Mouse (Mus musculus) neural tube, embryonic 12.5 days (tissue): Measurements from ENCODE around the gene Arf1. TPM values are rescaled to one million over a fixed set of nuclear protein-coding genes. Genes with fewer than 3 reads are reported as not detected.

Experiments used
- ATAC-seq: fragments of 200-750 bp; cut with Nextera tagmentation; 2 replicates; pipeline ENCODE4 v1.8.0; 2017; ENCODE audit warnings: low read depth, mild to moderate bottlenecking, moderate TSS enrichment, moderate library complexity; ENCODE audit not compliant: low FRiP score
- H3K27ac ChIP-seq: fragments of 300-500 bp; sonication (generic); 2 replicates; pipeline ENCODE4 v1.5.1; 2016
- H3K27me3 ChIP-seq: fragments of 300-500 bp; sonication (generic); replicated peaks from 2 replicates; pipeline ENCODE4 v1.6.1; 2016; ENCODE audit warnings: mild to moderate bottlenecking
- H3K36me3 ChIP-seq: fragments of 300-500 bp; sonication (generic); 2 replicates; pipeline ENCODE4 v1.6.1; 2016; ENCODE audit warnings: mild to moderate bottlenecking
- H3K4me1 ChIP-seq: fragments of 300-500 bp; sonication (generic); 2 replicates; pipeline ENCODE4 v1.6.1; 2016
- H3K4me2 ChIP-seq: fragments of 300-500 bp; sonication (generic); replicated peaks from 2 replicates; pipeline ENCODE4 v1.6.1; 2016; ENCODE audit warnings: mild to moderate bottlenecking
- H3K4me3 ChIP-seq: fragments of 300-500 bp; sonication (generic); 2 replicates; pipeline ENCODE4 v1.5.1; 2016
- H3K9ac ChIP-seq: fragments of 300-500 bp; sonication (generic); 2 replicates; pipeline ENCODE4 v1.6.1; 2016; ENCODE audit warnings: mild to moderate bottlenecking
- H3K9me3 ChIP-seq: fragments of 300-500 bp; sonication (generic); 2 replicates; pipeline ENCODE4 v1.6.1; 2016; ENCODE audit warnings: mild to moderate bottlenecking
- WGBS: fragments of 180-500 bp; shearing (Covaris S2); methylation state at CpG from one replicate; pipeline ENCODE4 v1.1.7; 2016; 5-methylcytosine and 5-hydroxymethylcytosine counted together
- polyA plus RNA-seq: library from polyadenylated mRNA; unstranded; fragments of >200 nt; fragmentation: Nextera tagmentation; extraction: Ambion mirVana; gene quantifications from 2 replicates; pipeline ENCODE4 v1.2.1, GENCODE M21; 2016

Gene Arf1
- polyA plus RNA-seq, 1 experiment from 2014 or later: 623 TPM

GRCm38 (mm10) chr11:59208153-59208831, 19.8 kb downstream of the Arf1 start, which contains the start of gene 2310033P09Rik:
Gene 2310033P09Rik, plus strand, starts transcription at chr11:59208321.
- Histone ChIP-seq H3K27ac (peak within 1 kb of the TSS; percentile 75; the same call in 1 of the 2 replicates), H3K9me3 (no peaks in the 10 kb centered on the region), H3K27me3 (no peaks in the 10 kb centered on the region), H3K4me1 (peaks cover 13% of the 10 kb centered on the region), H3K4me3 (peak within 1 kb of the TSS; percentile 89), H3K9ac (peak within 1 kb of the TSS; percentile 83), H3K36me3 (peaks cover 62% of the 10 kb centered on the region), H3K4me2 (peak within 1 kb of the TSS; percentile 91)
- peak; percentile 81 for ATAC-seq
- WGBS: under 1% methylated on average over 67 of the region's 67 CpGs

DNA sequence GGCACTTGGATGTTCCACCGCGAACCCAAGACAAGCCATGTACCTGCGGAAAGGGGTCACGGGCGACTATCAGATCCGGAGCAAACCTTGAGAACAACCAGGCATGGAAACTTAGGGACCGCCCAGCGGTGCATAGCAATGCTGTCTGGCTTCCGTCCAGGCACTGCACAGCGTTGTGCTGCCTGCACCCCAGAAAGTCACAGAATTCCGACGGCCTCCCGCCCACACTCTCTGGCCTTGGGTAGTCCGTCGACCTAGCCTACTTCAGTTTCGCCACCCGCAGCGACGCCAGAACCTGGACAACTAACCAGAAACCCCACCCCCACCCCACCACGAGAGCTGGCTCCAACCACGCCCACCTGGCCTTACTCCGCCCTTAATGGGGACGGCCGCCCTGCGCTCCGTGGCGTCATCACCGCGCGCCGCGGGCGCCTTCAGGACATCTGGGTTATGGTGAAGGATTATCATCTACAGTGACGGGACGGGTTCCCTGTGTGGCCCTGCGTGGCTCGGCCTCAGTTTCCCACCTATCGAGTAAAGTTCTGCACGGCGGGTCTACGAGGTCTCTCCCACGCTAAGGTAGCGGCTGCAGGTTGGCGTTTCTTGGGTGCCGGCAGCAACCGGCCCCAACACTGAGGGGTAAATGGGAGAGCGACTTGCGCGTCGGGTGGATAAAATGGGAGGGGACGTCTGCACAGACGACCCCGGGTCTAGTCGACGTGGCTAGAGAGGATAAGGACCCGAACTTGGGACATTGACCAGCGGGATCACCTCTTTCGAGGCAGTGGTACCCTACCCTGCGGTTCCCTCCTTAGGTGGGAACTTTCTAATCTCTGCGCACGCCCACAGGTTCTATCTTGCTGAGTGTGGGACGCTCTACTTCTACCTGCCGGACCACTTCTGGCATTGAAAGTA, 25.7 kb downstream of the Arf1 start, which contains the start of gene Mrpl55:
Gene Mrpl55 (plus strand): TSS at position 406 of the 915 bp plus-strand sequence.
- peak; percentile 89 for ATAC-seq

DNA sequence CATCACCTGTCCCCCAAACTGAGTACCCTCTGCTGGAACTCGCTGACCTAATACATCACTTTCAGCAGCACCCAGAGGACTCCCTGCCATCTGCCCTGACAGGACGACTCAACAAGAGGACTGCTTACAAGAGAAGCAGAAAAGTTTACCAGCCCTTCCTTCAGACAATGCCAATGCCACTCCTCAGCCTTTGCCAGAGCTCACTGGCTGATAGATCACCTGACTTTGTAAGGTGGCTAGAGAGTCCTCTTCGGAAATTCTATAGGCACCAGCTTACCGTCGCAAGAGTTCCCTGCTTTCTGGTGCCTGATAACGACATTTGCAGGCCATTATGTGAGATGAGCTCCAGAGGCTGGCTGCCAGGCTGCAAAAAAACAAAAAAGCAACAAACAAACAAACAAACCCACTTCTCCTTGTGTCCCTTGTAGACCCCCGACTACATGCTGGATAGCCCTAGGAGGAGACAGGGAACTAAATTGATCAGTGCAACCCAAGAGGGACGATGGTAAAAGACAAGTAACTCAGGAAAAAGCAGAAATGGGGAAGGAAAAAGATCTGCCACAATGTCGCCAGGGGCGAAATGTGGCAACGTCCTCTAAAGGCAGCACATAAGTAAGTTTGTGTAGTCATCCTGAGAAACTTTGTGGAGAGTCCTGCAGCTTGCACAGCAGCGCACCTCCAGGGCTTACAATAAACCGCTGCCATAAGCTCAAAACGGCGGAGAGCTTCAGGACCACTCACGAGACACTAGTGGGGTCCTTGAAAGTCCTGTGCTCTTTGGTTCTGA, 26.7 kb downstream of the Arf1 start:
- 40% methylated on average over 16 of the region's 16 CpGs for WGBS
- no peak; the same call in 1 of the 2 replicates for ATAC-seq
- H3K27ac ChIP-seq: no peak overlapping the region

More for the DNA sequence above, 25.7 kb downstream of the Arf1 start, which contains the start of gene Mrpl55:
- peak within 1 kb of the TSS; percentile 81 for H3K9ac ChIP-seq
- under 1% methylated on average over 63 of the region's 63 CpGs for WGBS
- no peaks in the 10 kb centered on the region for H3K27me3 ChIP-seq
- H3K4me2 ChIP-seq: peak within 1 kb of the TSS; percentile 93
- no peak within 1 kb of the TSS for H3K27ac ChIP-seq
- peak within 1 kb of the TSS; percentile 83 for H3K4me3 ChIP-seq
- no peaks in the 10 kb centered on the region for H3K9me3 ChIP-seq
- H3K36me3 ChIP-seq: peaks cover 33% of the 10 kb centered on the region
- peaks cover 16% of the 10 kb centered on the region for H3K4me1 ChIP-seq

GRCm38 (mm10) chr11:59196230-59196629, 31.8 kb downstream of the Arf1 start:
- no peaks in the 10 kb centered on the region for H3K9me3 ChIP-seq
- no peak overlapping the region for H3K4me2 ChIP-seq
- H3K36me3 ChIP-seq: peaks cover 9% of the 10 kb centered on the region; the same call in 1 of the 2 replicates
- no peak overlapping the region for H3K9ac ChIP-seq
- no peak for ATAC-seq
- H3K27ac ChIP-seq: no peak overlapping the region
- H3K4me1 ChIP-seq: peaks cover 4% of the 10 kb centered on the region
- no peak overlapping the region for H3K4me3 ChIP-seq
- H3K27me3 ChIP-seq: no peaks in the 10 kb centered on the region

More for the DNA sequence above, 26.7 kb downstream of the Arf1 start:
- Histone ChIP-seq H3K9ac (peak overlapping the region; percentile 81), H3K4me2 (peak overlapping the region; percentile 93), H3K36me3 (peaks cover 30% of the 10 kb centered on the region), H3K4me3 (peak overlapping the region; percentile 83), H3K27me3 (no peaks in the 10 kb centered on the region), H3K4me1 (peaks cover 16% of the 10 kb centered on the region), H3K9me3 (no peaks in the 10 kb centered on the region)

- peak; percentile 22 for ATAC-seq
- Histone ChIP-seq H3K27me3 (no peaks in the 10 kb centered on the region), H3K4me3 (peak within 1 kb of the TSS; percentile 58), H3K4me1 (peaks cover 6% of the 10 kb centered on the region; the same call in 1 of the 2 replicates), H3K27ac (peak within 1 kb of the TSS; percentile 38; the same call in 1 of the 2 replicates), H3K9me3 (no peaks in the 10 kb centered on the region), H3K9ac (peak within 1 kb of the TSS; percentile 64), H3K36me3 (no peaks in the 10 kb centered on the region), H3K4me2 (peak within 1 kb of the TSS; percentile 70)
- WGBS: 6% methylated on average over 16 of the region's 16 CpGs
Measured at GRCm38 (mm10) chr11:59192059-59192386, 36.0 kb downstream of the Arf1 start, which contains the start of gene Guk1. Gene Guk1, minus strand, starts transcription at chr11:59192212.

GRCm38 (mm10) chr11:59191231-59192058, 36.6 kb downstream of the Arf1 start:
- H3K4me3 ChIP-seq: peak overlapping the region; percentile 58
- H3K27me3 ChIP-seq: no peaks in the 10 kb centered on the region
- ATAC-seq: peak; percentile 95
- peak overlapping the region; percentile 70 for H3K4me2 ChIP-seq
- H3K4me1 ChIP-seq: peaks cover 6% of the 10 kb centered on the region; the same call in 1 of the 2 replicates
- H3K9ac ChIP-seq: peak overlapping the region; percentile 64
- WGBS: under 1% methylated on average over 59 of the region's 59 CpGs
- H3K36me3 ChIP-seq: no peaks in the 10 kb centered on the region
- peak overlapping the region; percentile 38; the same call in 1 of the 2 replicates for H3K27ac ChIP-seq
- H3K9me3 ChIP-seq: no peaks in the 10 kb centered on the region

GRCm38 (mm10) chr11:59187706-59188105, 40.4 kb downstream of the Arf1 start:
- WGBS: 68% methylated on average over 6 of the region's 6 CpGs
- H3K27me3 ChIP-seq: no peaks in the 10 kb centered on the region
- no peak overlapping the region for H3K9ac ChIP-seq

GRCm38 (mm10) chr11:59185490-59185889, 42.6 kb downstream of the Arf1 start:
- H3K4me2 ChIP-seq: no peak overlapping the region
- WGBS: 83% methylated on average over 5 of the region's 5 CpGs
- no peaks in the 10 kb centered on the region for H3K27me3 ChIP-seq
- H3K4me3 ChIP-seq: no peak overlapping the region
- no peaks in the 10 kb centered on the region for H3K9me3 ChIP-seq
- no peak overlapping the region for H3K9ac ChIP-seq
- no peak overlapping the region for H3K27ac ChIP-seq
- peaks cover 6% of the 10 kb centered on the region; the same call in 1 of the 2 replicates for H3K4me1 ChIP-seq
- no peak for ATAC-seq
- peaks cover 31% of the 10 kb centered on the region for H3K36me3 ChIP-seq

More at GRCm38 (mm10) chr11:59187706-59188105, 40.4 kb downstream of the Arf1 start:
- H3K4me1 ChIP-seq: peaks cover 6% of the 10 kb centered on the region; the same call in 1 of the 2 replicates
- H3K4me2 ChIP-seq: no peak overlapping the region
- peaks cover 27% of the 10 kb centered on the region for H3K36me3 ChIP-seq
- no peak overlapping the region for H3K4me3 ChIP-seq
- no peak overlapping the region for H3K27ac ChIP-seq
- H3K9me3 ChIP-seq: no peaks in the 10 kb centered on the region
- no peak for ATAC-seq

DNA sequence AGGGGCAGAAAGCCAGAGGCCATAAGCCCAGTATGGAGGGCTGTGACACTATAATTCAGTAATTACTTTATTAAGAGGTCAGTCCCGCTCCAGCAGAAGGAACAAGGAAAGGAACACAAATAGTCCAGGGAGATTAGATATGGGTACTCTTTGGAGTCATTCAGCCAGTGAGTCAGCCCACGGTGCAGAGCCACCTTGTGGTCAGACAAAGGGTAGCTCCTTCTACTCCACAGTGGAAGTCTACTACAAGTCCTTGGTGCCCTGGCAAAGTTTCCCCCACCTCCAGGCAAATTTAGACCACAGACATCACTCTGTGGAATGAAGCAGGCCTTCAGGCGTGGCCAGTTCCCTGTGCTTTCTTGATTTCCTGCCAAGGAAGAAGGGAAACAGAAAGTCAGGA, 44.2 kb downstream of the Arf1 start:
- WGBS: 47% methylated on average over 3 of the region's 3 CpGs

GRCm38 (mm10) chr11:59182864-59183331, 45.2 kb downstream of the Arf1 start, which contains the start of gene Gjc2:
Gene Gjc2, minus strand, starts transcription at chr11:59183213.
- no peak for ATAC-seq
- Histone ChIP-seq H3K4me1 (no peaks in the 10 kb centered on the region), H3K4me2 (no peak within 1 kb of the TSS), H3K9me3 (no peaks in the 10 kb centered on the region), H3K36me3 (peaks cover 31% of the 10 kb centered on the region), H3K4me3 (no peak within 1 kb of the TSS), H3K27me3 (peaks cover 16% of the 10 kb centered on the region), H3K27ac (no peak within 1 kb of the TSS), H3K9ac (no peak within 1 kb of the TSS)
- 39% methylated on average over 3 of the region's 3 CpGs for WGBS

More for the DNA sequence above, 44.2 kb downstream of the Arf1 start:
- no peaks in the 10 kb centered on the region for H3K9me3 ChIP-seq
- no peak overlapping the region for H3K27ac ChIP-seq
- no peak overlapping the region for H3K4me2 ChIP-seq
- H3K9ac ChIP-seq: no peak overlapping the region
- 0 out of 2 replicates have a peak, but pooled peaks have one; percentile 44 for ATAC-seq
- H3K27me3 ChIP-seq: peaks cover 7% of the 10 kb centered on the region
- no peak overlapping the region for H3K4me3 ChIP-seq
- H3K36me3 ChIP-seq: peaks cover 31% of the 10 kb centered on the region
- no peaks in the 10 kb centered on the region for H3K4me1 ChIP-seq
